Mouse (Mus musculus) C2C12 (cell line): ENCODE results near the gene Itfg2. TPM values are rescaled to one million over a fixed set of nuclear protein-coding genes. Genes with fewer than 3 reads are reported as not detected.

ENCODE experiments used
- H3K27me3 ChIP-seq: one replicate; pipeline ENCODE4 v1.6.1; 2011; ENCODE audit not compliant: control insufficient read depth, insufficient read depth, insufficient read length
- H3K36me3 ChIP-seq: one replicate; pipeline ENCODE4 v1.6.1; 2011; ENCODE audit not compliant: control insufficient read depth, insufficient read depth
- H3K4me3 ChIP-seq: one replicate; pipeline ENCODE4 v1.5.1; 2011; ENCODE audit warnings: mild to moderate bottlenecking, control low read depth; ENCODE audit not compliant: poor library complexity, insufficient read depth, severe bottlenecking
- H3K79me2 ChIP-seq: one replicate; pipeline ENCODE4 v1.6.1; 2011; ENCODE audit not compliant: control insufficient read depth, insufficient read depth
- H3K79me3 ChIP-seq: one replicate; pipeline ENCODE4 v1.6.1; 2011; ENCODE audit warnings: low read depth, control low read depth
- H3ac ChIP-seq: one replicate; pipeline ENCODE3; 2011; ENCODE audit warnings: low read depth; ENCODE audit not compliant: control insufficient read depth, insufficient read length
- CEBPB ChIP-seq: IDR thresholded peaks from one replicate; pipeline ENCODE4 v1.6.1; 2011; ENCODE audit warnings: low read depth, mild to moderate bottlenecking, control low read depth, moderate library complexity
- CTCF ChIP-seq: IDR thresholded peaks from one replicate; pipeline ENCODE4 v1.5.1; 2011; ENCODE audit not compliant: control insufficient read depth, insufficient read depth, insufficient read length
- FOSL1 ChIP-seq: IDR thresholded peaks from one replicate; pipeline ENCODE4 v1.8.0; 2011; ENCODE audit warnings: mild to moderate bottlenecking, low read length; ENCODE audit not compliant: poor library complexity, insufficient read depth, severe bottlenecking
- MAX ChIP-seq: IDR thresholded peaks from one replicate; pipeline ENCODE4 v1.6.1; 2011; ENCODE audit warnings: mild to moderate bottlenecking, control low read depth
- MYOD1 ChIP-seq: IDR thresholded peaks from one replicate; pipeline ENCODE4 v1.6.1; 2011; ENCODE audit warnings: low read depth; ENCODE audit not compliant: control insufficient read depth, insufficient read length
- MYOG ChIP-seq: IDR thresholded peaks from one replicate; pipeline ENCODE4 v1.6.1; 2011; ENCODE audit not compliant: control insufficient read depth, insufficient read length; ENCODE audit errors: extremely low read depth
- USF1 ChIP-seq: IDR thresholded peaks from one replicate; pipeline ENCODE4 v1.6.1; 2011; ENCODE audit warnings: low read depth, mild to moderate bottlenecking, control low read depth, moderate library complexity
- polyA plus RNA-seq: library from polyadenylated mRNA; unstranded; fragments of >200 nt; fragmentation: generic; extraction: Trizol; gene quantifications from one replicate; pipeline ENCODE4 v1.2.1, GENCODE M21; 2012; ENCODE audit warnings: missing spikeins

The Itfg2 gene
- polyA plus RNA-seq, 1 experiment = 28.9 TPM

DNA sequence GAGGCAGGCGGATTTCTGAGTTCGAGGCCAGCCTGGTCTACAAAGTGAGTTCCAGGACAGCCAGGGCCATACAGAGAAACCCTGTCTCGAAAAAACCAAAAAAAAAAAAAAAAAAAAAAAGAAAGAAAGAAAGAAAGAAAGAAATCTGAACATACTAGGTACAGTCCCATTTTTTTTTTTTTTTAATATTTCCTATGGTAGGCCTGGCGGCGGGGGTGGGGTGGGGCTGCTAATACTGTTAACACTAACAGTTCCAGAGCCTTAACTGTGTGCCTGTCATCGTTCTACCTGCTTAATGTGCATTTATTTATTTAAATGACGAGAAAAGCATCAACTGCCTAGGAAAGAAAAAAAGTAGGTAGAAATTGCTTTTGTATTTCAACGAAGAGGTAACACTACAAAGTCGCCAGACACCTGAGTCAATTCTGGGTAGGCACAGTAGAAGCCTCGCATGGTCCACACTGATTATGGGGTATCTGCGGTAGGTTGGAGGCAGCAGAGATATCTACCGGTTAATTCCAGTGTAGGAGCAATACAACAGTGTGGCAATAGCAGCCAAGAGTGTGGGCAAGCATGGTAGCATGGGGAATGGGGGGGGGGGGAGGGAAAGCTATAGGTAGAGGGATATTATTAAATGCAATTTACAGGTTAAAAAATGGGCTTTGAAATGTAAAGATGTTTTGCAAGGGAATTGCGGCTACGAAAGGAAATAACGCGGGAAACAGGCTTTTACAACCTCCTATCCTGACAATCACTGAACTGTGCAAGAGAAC is 1.0 kb downstream of the Itfg2 start:
- peak overlapping the region; percentile 61 for H3K4me3 ChIP-seq
- peaks cover 8% of the 10 kb centered on the region for H3K36me3 ChIP-seq
- H3ac ChIP-seq = peak overlapping the region; percentile 6
- no peak for TF ChIP-seq FOSL1
- no peak for TF ChIP-seq CEBPB
- TF ChIP-seq CTCF = no peak
- TF ChIP-seq USF1 = no peak
- no peak for TF ChIP-seq MYOD1
- TF ChIP-seq MYOG = no peak
- no peak for TF ChIP-seq MAX
- no peaks in the 10 kb centered on the region for H3K27me3 ChIP-seq
- H3K79me3 ChIP-seq = peaks cover 29% of the 10 kb centered on the region
- peaks cover 52% of the 10 kb centered on the region for H3K79me2 ChIP-seq

DNA sequence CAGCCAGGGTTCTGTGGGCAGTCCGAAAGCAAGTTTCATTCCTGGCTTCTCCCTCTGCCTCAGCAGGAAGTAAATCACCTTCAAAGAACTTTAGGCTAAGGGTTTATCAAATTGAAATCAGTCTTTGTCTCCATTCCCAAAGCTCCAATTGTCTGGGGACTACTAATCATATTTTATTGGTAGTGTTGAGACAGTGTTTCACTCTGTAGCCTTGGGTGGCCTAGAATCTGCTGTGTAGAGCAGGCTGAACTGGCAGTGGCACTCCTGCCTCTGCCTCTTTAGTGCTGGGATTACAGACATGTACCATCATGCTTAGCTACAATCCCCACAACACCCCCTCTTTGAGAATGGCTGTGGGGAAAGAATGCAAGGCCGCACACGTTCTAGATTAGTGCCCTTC is 3.3 kb downstream of the Itfg2 start:
- H3K79me3 ChIP-seq = peaks cover 39% of the 10 kb centered on the region
- peaks cover 11% of the 10 kb centered on the region for H3K36me3 ChIP-seq
- H3ac ChIP-seq = peak overlapping the region; percentile 62
- no peaks in the 10 kb centered on the region for H3K27me3 ChIP-seq
- no peak overlapping the region for H3K4me3 ChIP-seq
- H3K79me2 ChIP-seq = peaks cover 73% of the 10 kb centered on the region
- TF ChIP-seq CEBPB (no peak), FOSL1 (no peak), USF1 (no peak), MAX (no peak), MYOG (no peak), CTCF (no peak), MYOD1 (no peak)

DNA sequence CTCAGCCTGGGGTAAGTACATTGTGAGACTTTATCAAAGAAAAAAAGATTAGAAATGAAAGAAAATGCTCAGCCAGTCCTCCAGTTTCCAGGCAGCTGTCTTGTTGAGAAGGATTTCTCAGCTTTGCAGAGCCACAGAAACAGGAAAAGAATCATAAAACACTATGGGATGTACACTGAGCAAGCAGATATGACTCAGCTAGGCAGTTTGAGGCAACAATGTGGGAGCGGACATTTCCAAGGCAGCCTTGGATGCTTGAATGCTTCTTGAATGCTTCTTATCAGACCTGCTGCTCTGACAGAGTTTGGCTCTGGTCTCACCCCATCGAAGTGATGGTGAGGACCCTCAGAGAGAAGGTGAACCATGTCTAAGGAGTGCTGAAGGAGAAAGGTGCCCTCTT is 3.7 kb downstream of the Itfg2 start:
- H3K27me3 ChIP-seq = no peaks in the 10 kb centered on the region
- H3K4me3 ChIP-seq = no peak overlapping the region
- H3K79me3 ChIP-seq = peaks cover 39% of the 10 kb centered on the region
- H3K79me2 ChIP-seq = peaks cover 73% of the 10 kb centered on the region
- TF ChIP-seq MAX (no peak), FOSL1 (no peak), USF1 (no peak), CTCF (no peak), MYOG (no peak), CEBPB (no peak), MYOD1 (peak; percentile 11)
- peak overlapping the region; percentile 62 for H3ac ChIP-seq
- peaks cover 14% of the 10 kb centered on the region for H3K36me3 ChIP-seq

DNA sequence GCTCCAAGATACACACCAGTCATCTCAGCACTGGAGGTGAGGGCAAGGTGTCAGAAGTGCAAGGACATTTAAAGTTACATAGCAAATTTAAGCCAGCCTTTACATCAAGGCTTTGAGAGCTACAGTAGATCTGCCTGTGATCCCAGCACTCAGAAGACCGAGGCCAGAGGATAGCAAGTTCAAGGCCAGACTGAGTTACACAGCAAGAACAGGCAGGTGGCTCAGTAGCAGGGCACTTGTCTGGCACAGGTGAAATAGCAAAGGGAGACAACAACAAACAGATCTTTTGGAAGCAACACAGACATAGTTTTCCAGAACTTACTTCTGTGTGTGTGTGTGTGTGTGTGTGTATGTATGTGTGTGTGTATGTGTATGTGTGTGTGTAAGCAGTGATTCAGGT is 6.7 kb downstream of the Itfg2 start:
- peaks cover 15% of the 10 kb centered on the region for H3K36me3 ChIP-seq
- TF ChIP-seq MYOD1 (no peak), FOSL1 (no peak), CEBPB (no peak), MAX (no peak), MYOG (no peak), CTCF (no peak), USF1 (no peak)
- no peak overlapping the region for H3K4me3 ChIP-seq
- peaks cover 33% of the 10 kb centered on the region for H3K79me3 ChIP-seq
- H3K27me3 ChIP-seq = no peaks in the 10 kb centered on the region
- H3K79me2 ChIP-seq = peaks cover 59% of the 10 kb centered on the region
- H3ac ChIP-seq = no peak overlapping the region

DNA sequence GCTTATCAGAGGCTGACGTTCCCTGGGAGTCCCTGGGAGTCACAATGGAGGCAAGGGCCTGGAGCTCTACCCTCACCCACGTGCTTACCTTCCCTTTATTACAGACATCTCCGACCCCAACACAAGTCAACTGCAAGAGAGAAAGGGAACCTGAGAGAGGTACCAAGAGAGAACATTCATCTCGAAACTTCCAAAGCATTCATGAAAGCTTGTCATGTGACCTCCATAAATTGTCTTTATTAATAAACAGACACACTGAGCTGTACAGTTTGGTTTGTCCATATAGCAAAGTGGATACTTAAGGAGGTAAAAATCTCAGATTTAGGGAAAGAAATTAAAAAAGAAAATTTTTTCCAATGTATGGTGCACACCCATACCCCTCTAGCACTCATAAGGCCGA is 8.6 kb downstream of the Itfg2 start:
- Histone ChIP-seq H3K27me3 (no peaks in the 10 kb centered on the region), H3K4me3 (no peak overlapping the region), H3K36me3 (peaks cover 32% of the 10 kb centered on the region), H3K79me3 (peaks cover 21% of the 10 kb centered on the region), H3K79me2 (peaks cover 41% of the 10 kb centered on the region), H3ac (no peak overlapping the region)
- TF ChIP-seq MYOD1 = no peak
- TF ChIP-seq CEBPB = no peak
- no peak for TF ChIP-seq FOSL1
- TF ChIP-seq CTCF = no peak
- TF ChIP-seq MAX = no peak
- TF ChIP-seq USF1 = no peak
- no peak for TF ChIP-seq MYOG

DNA sequence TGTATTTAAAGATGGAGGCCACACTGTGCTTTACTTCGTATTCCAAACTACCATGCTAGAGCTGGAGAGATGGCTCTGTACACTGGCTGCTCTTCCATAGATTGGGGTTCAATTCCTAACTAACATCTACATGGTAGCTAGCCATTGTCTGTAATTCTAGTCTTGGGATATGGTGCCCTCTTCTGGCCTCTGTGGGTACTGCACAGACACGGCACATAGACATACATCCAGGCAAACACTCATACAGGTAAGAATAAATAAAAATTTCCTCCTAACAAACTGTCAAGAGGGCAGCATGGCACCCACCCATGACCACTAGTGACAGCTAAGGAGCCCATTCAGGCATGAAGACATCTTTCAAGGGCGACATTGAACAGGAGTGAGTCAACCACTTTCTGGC is 13.6 kb downstream of the Itfg2 start:
- Histone ChIP-seq H3K36me3 (peaks cover 56% of the 10 kb centered on the region), H3K79me2 (no peaks in the 10 kb centered on the region), H3K4me3 (no peak overlapping the region), H3K27me3 (no peaks in the 10 kb centered on the region), H3ac (no peak overlapping the region), H3K79me3 (no peaks in the 10 kb centered on the region)
- no peak for TF ChIP-seq MYOD1
- TF ChIP-seq CTCF = peak; percentile 55
- no peak for TF ChIP-seq MAX
- no peak for TF ChIP-seq CEBPB
- TF ChIP-seq USF1 = no peak
- TF ChIP-seq MYOG = no peak
- no peak for TF ChIP-seq FOSL1
